Mouse (Mus musculus) liver, embryonic 16.5 days (tissue): ENCODE data around the gene Synj2. TPM values are rescaled to one million over a fixed set of nuclear protein-coding genes. Genes with fewer than 3 reads are reported as not detected.

Experiments
- ATAC-seq: fragments of 200-750 bp; cut with Nextera tagmentation; 2 replicates; pipeline ENCODE4 v1.8.0; 2017; ENCODE audit warnings: low read depth, mild to moderate bottlenecking, moderate number of reproducible peaks, moderate library complexity
- H3K27ac ChIP-seq: fragments of 300-500 bp; sonication (generic); 2 replicates; pipeline ENCODE4 v1.5.1; 2014; ENCODE audit warnings: mild to moderate bottlenecking, low read length
- H3K27me3 ChIP-seq: fragments of 300-500 bp; sonication (generic); 2 replicates; pipeline ENCODE4 v1.6.1; 2014; ENCODE audit warnings: low read depth, low read length, mixed read lengths; ENCODE audit not compliant: control insufficient read depth, insufficient read depth
- H3K36me3 ChIP-seq: fragments of 300-500 bp; sonication (generic); 2 replicates; pipeline ENCODE4 v1.6.1; 2014; ENCODE audit warnings: mild to moderate bottlenecking; ENCODE audit not compliant: control insufficient read depth, insufficient read depth
- H3K4me1 ChIP-seq: fragments of 300-500 bp; sonication (generic); 2 replicates; pipeline ENCODE4 v1.6.1; 2014; ENCODE audit warnings: low read depth, low read length, mixed read lengths; ENCODE audit not compliant: control insufficient read depth
- H3K4me2 ChIP-seq: fragments of 300-500 bp; sonication (generic); 2 replicates; pipeline ENCODE4 v1.6.1; 2014; ENCODE audit warnings: low read depth, low read length, mixed read lengths
- H3K4me3 ChIP-seq: fragments of 300-500 bp; sonication (generic); 2 replicates; pipeline ENCODE4 v1.5.1; 2014; ENCODE audit warnings: low read depth, mild to moderate bottlenecking, low read length
- H3K9ac ChIP-seq: fragments of 300-500 bp; sonication (generic); 2 replicates; pipeline ENCODE4 v1.6.1; 2014; ENCODE audit warnings: low read depth, low read length
- H3K9me3 ChIP-seq: fragments of 300-500 bp; sonication (generic); replicated peaks from 2 replicates; pipeline ENCODE4 v1.6.1; 2016; ENCODE audit warnings: low read length; ENCODE audit not compliant: control insufficient read depth
- WGBS: fragments of 180-500 bp; shearing (Covaris S2); extraction: QIAGEN DNeasy Blood & Tissue Kit; methylation state at CpG from one replicate; pipeline ENCODE4 v1.1.7; 2014; ENCODE audit not compliant: insufficient replicate concordance; 5-methylcytosine and 5-hydroxymethylcytosine counted together
- polyA plus RNA-seq: library from polyadenylated mRNA; unstranded; fragments of >200 nt; fragmentation: Nextera tagmentation; extraction: Ambion mirVana; gene quantifications from 2 replicates; pipeline ENCODE4 v1.2.1, GENCODE M21; 2015

Synj2 gene
- polyA plus RNA-seq, 1 experiment from 2014 or later = 3.0 TPM

GRCm38 (mm10) chr17:6052801-6053200 is 111.7 kb downstream of the Synj2 start:
- Histone ChIP-seq H3K4me2 (no peak overlapping the region), H3K36me3 (no peaks in the 10 kb centered on the region), H3K27ac (no peak overlapping the region), H3K4me1 (no peaks in the 10 kb centered on the region), H3K9ac (no peak overlapping the region), H3K27me3 (no peaks in the 10 kb centered on the region), H3K9me3 (no peaks in the 10 kb centered on the region), H3K4me3 (no peak overlapping the region)
- 68% methylated on average over 4 of the region's 4 CpGs for WGBS
- no peak for ATAC-seq

GRCm38 (mm10) chr17:6054934-6055355 is 113.9 kb downstream of the Synj2 start:
- H3K27ac ChIP-seq = no peak overlapping the region
- no peaks in the 10 kb centered on the region for H3K36me3 ChIP-seq
- H3K9ac ChIP-seq = no peak overlapping the region
- H3K4me2 ChIP-seq = no peak overlapping the region
- no peaks in the 10 kb centered on the region for H3K27me3 ChIP-seq
- no peaks in the 10 kb centered on the region for H3K4me1 ChIP-seq
- no peak overlapping the region for H3K4me3 ChIP-seq
- 21% methylated on average over 5 of the region's 5 CpGs for WGBS
- ATAC-seq = no peak
- H3K9me3 ChIP-seq = no peaks in the 10 kb centered on the region

GRCm38 (mm10) chr17:6062793-6063192 is 121.7 kb downstream of the Synj2 start:
- H3K4me1 ChIP-seq = no peaks in the 10 kb centered on the region
- ATAC-seq = no peak
- H3K27ac ChIP-seq = no peak overlapping the region
- no peaks in the 10 kb centered on the region for H3K36me3 ChIP-seq
- 75% methylated on average over 8 of the region's 8 CpGs for WGBS
- H3K4me3 ChIP-seq = no peak overlapping the region
- H3K4me2 ChIP-seq = no peak overlapping the region
- H3K27me3 ChIP-seq = no peaks in the 10 kb centered on the region
- H3K9me3 ChIP-seq = no peaks in the 10 kb centered on the region
- H3K9ac ChIP-seq = no peak overlapping the region

- Histone ChIP-seq H3K4me2 (no peak overlapping the region), H3K36me3 (no peaks in the 10 kb centered on the region), H3K27ac (no peak overlapping the region), H3K9ac (no peak overlapping the region), H3K4me3 (no peak overlapping the region), H3K27me3 (no peaks in the 10 kb centered on the region), H3K4me1 (no peaks in the 10 kb centered on the region), H3K9me3 (no peaks in the 10 kb centered on the region)
- WGBS = 63% methylated on average over 5 of the region's 5 CpGs
- ATAC-seq = no peak
Measured at GRCm38 (mm10) chr17:6063532-6063931, 122.5 kb downstream of the Synj2 start.

GRCm38 (mm10) chr17:6066021-6066420 is 124.9 kb downstream of the Synj2 start:
- Histone ChIP-seq H3K4me1 (no peaks in the 10 kb centered on the region), H3K9me3 (no peaks in the 10 kb centered on the region), H3K36me3 (no peaks in the 10 kb centered on the region), H3K9ac (no peak overlapping the region), H3K27ac (no peak overlapping the region), H3K4me3 (no peak overlapping the region), H3K27me3 (no peaks in the 10 kb centered on the region), H3K4me2 (no peak overlapping the region)
- ATAC-seq = no peak
- WGBS = 66% methylated on average over 2 of the region's 2 CpGs

- ATAC-seq = no peak
- H3K9ac ChIP-seq = no peak overlapping the region
- H3K27me3 ChIP-seq = no peaks in the 10 kb centered on the region
- H3K4me2 ChIP-seq = no peak overlapping the region
- WGBS = 77% methylated on average over 7 of the region's 7 CpGs
- H3K9me3 ChIP-seq = no peaks in the 10 kb centered on the region
- H3K36me3 ChIP-seq = no peaks in the 10 kb centered on the region
- no peak overlapping the region for H3K4me3 ChIP-seq
- H3K4me1 ChIP-seq = no peaks in the 10 kb centered on the region
- H3K27ac ChIP-seq = no peak overlapping the region
Measured at GRCm38 (mm10) chr17:6067613-6068012, 126.5 kb downstream of the Synj2 start.

- H3K4me1 ChIP-seq = no peaks in the 10 kb centered on the region
- no peak overlapping the region for H3K27ac ChIP-seq
- no peaks in the 10 kb centered on the region for H3K27me3 ChIP-seq
- H3K4me2 ChIP-seq = no peak overlapping the region
- H3K9ac ChIP-seq = no peak overlapping the region
- H3K36me3 ChIP-seq = no peaks in the 10 kb centered on the region
- ATAC-seq = no peak
- no peaks in the 10 kb centered on the region for H3K9me3 ChIP-seq
- H3K4me3 ChIP-seq = no peak overlapping the region
- 68% methylated on average over 6 of the region's 6 CpGs for WGBS
Measured at GRCm38 (mm10) chr17:6069866-6070265, 128.8 kb downstream of the Synj2 start.

GRCm38 (mm10) chr17:6073405-6073804 is 132.3 kb downstream of the Synj2 start:
- Histone ChIP-seq H3K9ac (no peak overlapping the region), H3K4me1 (no peaks in the 10 kb centered on the region), H3K9me3 (no peaks in the 10 kb centered on the region), H3K27ac (no peak overlapping the region), H3K4me3 (no peak overlapping the region), H3K27me3 (no peaks in the 10 kb centered on the region), H3K4me2 (no peak overlapping the region), H3K36me3 (no peaks in the 10 kb centered on the region)
- ATAC-seq = no peak
- 67% methylated on average over 7 of the region's 7 CpGs for WGBS

GRCm38 (mm10) chr17:6079287-6080122 is 138.4 kb downstream of the Synj2 start, which contains the start of the genes Serac1 and Gtf2h5:
Serac1 (minus strand) TSS chr17:6079741.
Gtf2h5 (plus strand) TSS chr17:6079786.
- H3K4me1 ChIP-seq = peaks cover 10% of the 10 kb centered on the region; the same call in 1 of the 2 replicates
- H3K4me3 ChIP-seq = peak within 1 kb of the TSS; percentile 86
- peaks cover 4% of the 10 kb centered on the region for H3K36me3 ChIP-seq
- no peaks in the 10 kb centered on the region for H3K27me3 ChIP-seq
- peak within 1 kb of the TSS; percentile 88 for H3K9ac ChIP-seq
- under 1% methylated on average over 70 of the region's 70 CpGs for WGBS
- H3K4me2 ChIP-seq = peak within 1 kb of the TSS; percentile 94
- peak within 1 kb of the TSS; percentile 96 for H3K27ac ChIP-seq
- no peaks in the 10 kb centered on the region for H3K9me3 ChIP-seq
- peak; percentile 98 for ATAC-seq
